Mouse (Mus musculus) ES-CJ7 (cell line): ENCODE results near the gene Rps2.

Experiments
- DNase-seq: peaks from one replicate; pipeline ENCODE4 v3.0.0; 2011; ENCODE audit warnings: low read depth, low spot score

The Rps2 gene

GRCm38 (mm10) chr17:24732233-24732935 lies 14.5 kb downstream of the Rps2 start:
- DNase-seq, result no peak

DNA sequence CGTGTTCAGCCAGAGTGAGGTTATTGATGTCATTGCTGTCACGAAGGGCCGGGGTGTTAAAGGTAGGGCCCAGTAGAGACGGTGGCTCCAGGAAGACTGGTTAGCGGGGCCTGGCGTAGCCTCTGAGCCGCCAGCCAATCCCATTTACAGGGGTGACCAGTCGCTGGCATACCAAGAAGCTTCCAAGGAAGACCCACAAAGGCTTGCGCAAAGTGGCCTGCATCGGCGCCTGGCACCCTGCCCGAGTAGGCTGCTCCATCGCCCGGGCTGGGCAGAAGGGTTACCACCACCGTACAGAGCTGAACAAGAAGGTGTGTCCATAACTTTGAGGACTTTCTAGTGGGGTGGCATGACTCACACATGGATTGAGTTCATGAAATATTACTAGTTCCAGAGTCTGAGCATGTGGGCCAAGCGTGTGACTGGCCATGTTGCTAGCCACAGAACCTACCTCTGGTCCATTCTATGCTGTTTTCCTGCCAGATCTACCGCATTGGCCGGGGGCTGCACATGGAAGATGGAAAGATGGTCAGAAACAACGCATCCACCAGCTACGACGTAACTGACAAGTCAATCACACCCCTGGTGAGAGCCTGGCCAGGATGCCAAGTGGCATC lies 15.6 kb downstream of the Rps2 start:
- DNase-seq, result no peak

GRCm38 (mm10) chr17:24734513-24734912 lies 16.6 kb downstream of the Rps2 start:
- DNase-seq, result no peak

- no peak for DNase-seq
Measured at GRCm38 (mm10) chr17:24735446-24735845, 17.5 kb downstream of the Rps2 start.

DNA sequence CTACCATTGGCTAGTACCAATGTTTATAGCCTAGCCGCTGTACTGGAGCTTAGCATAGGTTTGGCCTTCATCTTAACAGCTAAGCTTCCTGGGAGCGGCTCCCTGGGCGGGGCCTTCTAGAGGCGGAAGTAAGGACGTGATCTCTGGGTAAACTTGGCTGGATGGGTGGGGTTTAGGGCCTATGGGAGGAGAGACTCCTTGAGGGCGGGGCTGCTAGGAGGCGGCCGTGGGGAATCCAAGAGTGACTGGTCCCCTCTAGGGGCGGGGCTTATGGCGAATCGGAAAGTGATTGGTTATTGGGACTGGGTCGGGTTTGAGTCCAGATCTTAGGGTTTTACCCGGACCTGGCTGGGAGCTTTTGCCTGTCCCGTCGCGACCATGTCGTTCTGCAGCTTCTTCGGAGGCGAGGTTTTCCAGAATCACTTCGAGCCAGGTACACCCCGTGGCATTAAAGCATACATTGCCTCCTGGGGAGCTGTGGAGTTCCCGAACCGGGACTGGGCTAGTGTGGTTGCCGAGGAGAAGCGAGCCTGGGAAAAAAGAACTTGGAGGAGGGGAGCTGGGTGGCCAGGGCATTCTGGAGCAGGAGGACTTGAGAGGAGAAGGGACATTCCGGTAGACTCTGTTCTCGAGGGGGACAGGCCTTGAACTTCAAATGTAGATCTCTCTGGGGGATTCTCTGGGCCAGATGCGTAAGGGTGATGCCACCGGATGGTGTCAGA lies 18.6 kb downstream of the Rps2 start, which contains the start of gene Msrb1:
Gene Msrb1, plus strand, starts transcription at position 313 of the 722 bp plus-strand sequence.
- DNase-seq, result peak; percentile 99

DNA sequence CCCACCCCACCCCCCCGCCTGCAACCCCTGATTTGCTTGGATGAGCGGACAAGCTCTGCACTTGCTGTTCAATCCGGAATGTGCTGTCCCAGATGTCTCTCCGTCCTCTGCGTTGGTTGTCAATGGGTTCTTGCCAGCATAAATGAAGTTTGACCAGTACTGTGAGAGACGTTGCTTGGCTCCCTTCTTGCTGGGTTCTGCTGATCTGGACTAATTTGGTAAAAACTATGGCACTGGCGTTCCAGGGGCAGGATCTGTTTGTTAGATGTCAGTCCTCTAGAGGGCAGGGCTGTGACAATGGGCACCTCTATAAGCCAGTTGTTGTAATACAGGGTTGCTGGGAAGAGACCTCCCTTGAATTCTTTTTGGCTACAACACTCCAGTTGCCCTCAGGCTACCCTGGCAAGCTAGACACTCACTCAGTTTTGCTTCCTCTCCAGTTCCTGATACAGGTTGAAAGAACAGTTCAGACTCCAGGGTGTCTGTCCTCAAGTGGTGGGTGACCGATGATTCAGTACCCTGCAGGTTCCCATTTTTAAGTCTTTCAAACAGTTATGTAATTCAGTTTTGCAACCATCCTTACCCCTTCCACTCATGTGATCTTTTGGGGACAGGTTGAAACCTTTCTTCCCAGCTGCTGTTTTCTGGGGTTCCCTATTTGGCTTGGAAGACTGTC lies 19.4 kb downstream of the Rps2 start:
- DNase-seq, result no peak

- DNase-seq, result no peak
Measured at GRCm38 (mm10) chr17:24738238-24738637, 20.3 kb downstream of the Rps2 start.

DNA sequence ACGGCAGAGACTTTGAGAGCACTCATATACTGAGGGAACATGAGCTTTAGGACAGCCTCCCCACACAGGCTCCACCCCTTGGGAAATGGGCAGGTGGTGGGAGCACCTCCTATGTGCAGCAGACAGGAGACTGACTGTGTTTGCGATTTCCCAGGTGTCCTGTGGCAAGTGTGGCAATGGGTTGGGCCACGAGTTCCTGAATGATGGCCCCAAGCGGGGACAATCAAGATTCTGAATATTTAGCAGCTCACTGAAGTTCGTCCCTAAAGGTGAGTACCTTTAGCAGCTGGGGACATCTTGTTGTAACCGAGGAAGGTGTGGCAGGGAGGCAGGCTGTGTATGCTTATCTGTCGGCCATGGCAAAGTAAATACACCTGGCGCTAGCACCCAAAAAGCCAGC lies 22.0 kb downstream of the Rps2 start:
- no peak for DNase-seq

GRCm38 (mm10) chr17:24742307-24742706 lies 24.4 kb downstream of the Rps2 start:
- no peak for DNase-seq

GRCm38 (mm10) chr17:24743896-24744295 lies 26.0 kb downstream of the Rps2 start:
- no peak for DNase-seq

- DNase-seq, result no peak
Measured at GRCm38 (mm10) chr17:24744381-24744780, 26.5 kb downstream of the Rps2 start.

GRCm38 (mm10) chr17:24745526-24746497 lies 27.9 kb downstream of the Rps2 start:
- peak; percentile 91 for DNase-seq

- DNase-seq, result no peak
Measured at GRCm38 (mm10) chr17:24746986-24747385, 29.1 kb downstream of the Rps2 start.

GRCm38 (mm10) chr17:24751528-24751927 lies 33.6 kb downstream of the Rps2 start:
- no peak for DNase-seq

DNA sequence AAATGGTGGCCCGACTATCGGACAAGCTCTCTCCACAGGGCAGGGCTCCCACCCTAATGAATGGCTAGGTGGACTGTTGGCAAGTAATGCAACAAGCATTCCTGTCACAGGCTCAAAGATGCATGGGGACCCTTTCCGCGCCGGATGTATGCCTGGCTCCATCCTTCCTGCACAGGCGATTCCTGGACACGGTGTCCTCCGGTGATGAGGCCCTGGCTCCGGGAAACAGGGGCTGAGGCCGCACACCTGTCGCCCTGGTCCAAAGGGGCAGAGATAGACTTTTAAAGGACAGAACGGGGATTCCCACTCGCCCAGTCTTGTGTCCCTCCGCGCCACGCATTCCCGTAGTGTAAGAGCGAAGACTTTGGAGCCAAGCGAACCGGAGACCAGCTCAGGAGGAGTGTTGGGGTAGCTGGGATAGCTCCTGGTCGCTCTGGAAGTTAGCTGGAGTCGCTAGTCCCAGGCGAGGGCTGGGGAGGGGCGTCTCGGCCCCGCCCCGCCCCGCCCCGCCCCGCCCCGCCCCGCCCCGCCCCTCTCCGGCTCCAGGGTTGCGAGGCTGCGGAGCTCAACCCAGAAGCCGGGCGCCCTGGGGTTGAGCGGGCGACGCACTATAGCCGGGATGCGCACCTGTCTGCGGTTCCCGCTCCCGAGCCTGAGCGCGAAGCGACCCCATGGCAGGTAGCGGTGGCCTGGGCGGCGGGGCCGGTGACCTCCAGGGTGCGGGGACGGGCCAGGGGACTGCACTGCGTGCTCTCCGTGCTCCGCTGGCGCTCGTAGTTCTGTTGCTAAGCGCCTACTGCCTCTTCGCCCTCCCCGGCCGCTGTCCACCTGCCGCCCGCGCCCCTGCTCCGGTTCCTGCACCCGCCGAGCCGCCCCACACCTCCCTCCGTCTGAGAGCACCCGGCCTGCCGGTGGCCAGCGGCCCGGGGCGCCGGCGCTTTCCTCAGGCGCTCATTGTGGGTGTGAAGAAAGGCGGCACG lies 34.8 kb downstream of the Rps2 start, which contains the start of gene Hs3st6:
Gene Hs3st6, plus strand, starts transcription at position 574 of the 980 bp plus-strand sequence.
- no peak for DNase-seq

DNA sequence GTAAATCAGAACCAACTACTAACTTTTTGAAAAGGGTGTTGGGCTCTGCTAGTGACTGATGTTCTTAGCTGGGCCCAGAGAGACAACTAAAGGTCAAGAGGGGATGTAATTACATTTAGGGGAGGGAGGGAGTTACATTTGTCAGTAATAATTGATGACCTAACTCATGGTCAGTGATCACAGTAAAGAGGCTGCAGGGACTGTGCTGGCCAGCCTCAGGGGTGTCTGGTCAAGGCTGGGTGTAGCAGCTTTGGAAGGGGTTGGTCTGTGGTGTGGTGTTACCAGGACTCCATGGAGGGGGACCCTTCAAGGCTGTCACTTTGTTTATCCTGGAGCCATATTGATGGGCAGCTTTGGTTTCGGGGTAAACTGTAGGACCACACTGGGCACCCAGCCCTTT lies 39.5 kb downstream of the Rps2 start:
- DNase-seq, result no peak

GRCm38 (mm10) chr17:24761121-24761520 lies 43.2 kb downstream of the Rps2 start:
- no peak for DNase-seq

DNA sequence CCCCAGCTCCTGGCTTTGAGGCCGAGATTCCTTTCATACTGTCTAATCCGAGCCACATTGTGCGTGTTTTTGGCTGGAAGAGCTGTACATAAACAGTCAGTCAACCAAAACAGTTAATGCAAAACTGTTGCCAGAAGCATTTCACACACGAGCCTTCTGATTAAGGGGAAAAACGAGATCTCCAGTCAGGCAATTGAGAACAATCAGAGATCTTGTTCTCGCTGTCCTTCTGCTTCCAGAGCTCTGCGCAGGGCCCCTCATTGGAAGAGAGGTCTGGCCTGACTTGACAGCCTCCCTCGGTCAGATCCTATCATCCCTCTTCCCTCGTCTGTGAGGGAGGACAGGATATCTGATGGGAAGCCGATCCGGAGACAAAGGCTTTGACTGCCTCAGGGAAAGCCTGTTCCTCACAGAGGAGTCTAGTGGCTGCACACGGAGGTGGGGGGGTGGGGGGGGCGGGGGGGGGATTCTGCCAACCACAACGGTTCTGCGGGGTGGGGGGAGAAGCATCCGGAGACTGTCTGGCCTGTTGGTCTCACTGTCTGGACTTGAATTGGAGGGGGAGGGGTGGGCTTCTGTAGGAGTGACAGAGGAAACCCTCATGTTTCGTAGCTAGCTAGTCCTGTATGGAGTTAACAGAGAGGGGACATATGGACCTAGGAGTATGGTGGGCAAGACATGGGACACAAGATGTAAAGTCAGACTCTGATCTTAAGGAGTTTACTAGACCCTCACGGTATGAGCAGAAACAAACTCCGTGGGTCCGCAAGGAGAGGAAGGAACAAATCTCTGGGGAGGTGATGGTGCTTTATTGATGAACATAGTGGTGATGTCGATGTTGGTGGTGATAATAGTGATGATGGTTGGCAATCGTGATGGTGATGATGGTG lies 47.3 kb downstream of the Rps2 start:
- DNase-seq, result no peak
